Mouse (Mus musculus) lung, adult 2 months (tissue): ENCODE results near the gene C2cd4a.

Experiments
- CTCF ChIP-seq: fragments of 200-500 bp; IDR thresholded peaks from 2 replicates; pipeline ENCODE4 v1.5.1; 2011; ENCODE audit warnings: mild to moderate bottlenecking, low read length, control low read depth; ENCODE audit not compliant: insufficient read depth
- POLR2A ChIP-seq: fragments of 200-500 bp; IDR thresholded peaks from 2 replicates; pipeline ENCODE4 v1.6.1; 2011; ENCODE audit warnings: low read depth, mild to moderate bottlenecking, control low read depth, low read length, borderline replicate concordance; ENCODE audit errors: extremely low read depth

GRCm38 (mm10) chr9:67832046-67832605 is at the start of gene C2cd4a:
- TF ChIP-seq CTCF, result no peak
- TF ChIP-seq POLR2A, result no peak
